Mouse (Mus musculus) limb, embryonic 14.5 days (tissue): ENCODE results near the gene Fam206a. TPM values are rescaled to one million over a fixed set of nuclear protein-coding genes. Genes with fewer than 3 reads are reported as not detected.
A peak's percentile ranks its signal among the peaks of the same experiment; 100 is the strongest.

ENCODE experiments used
- ATAC-seq: fragments of 200-750 bp; cut with Nextera tagmentation; 2 replicates; pipeline ENCODE4 v1.8.0; 2017; ENCODE audit warnings: low read depth, moderate number of reproducible peaks, moderate TSS enrichment; ENCODE audit not compliant: low FRiP score
- DNase-seq: peaks from one replicate; pipeline ENCODE4 v3.0.0-alpha.2; 2015; ENCODE audit warnings: low spot score
- H3K27ac ChIP-seq: fragments of 300-500 bp; sonication (generic); replicated peaks from 2 replicates; pipeline ENCODE4 v1.5.1; 2014; ENCODE audit warnings: low read depth, mild to moderate bottlenecking, low read length, moderate library complexity, mixed read lengths
- H3K27me3 ChIP-seq: fragments of 300-500 bp; sonication (generic); 2 replicates; pipeline ENCODE4 v1.6.1; 2014; ENCODE audit warnings: low read length, mixed read lengths; ENCODE audit not compliant: control insufficient read depth, insufficient read depth
- H3K36me3 ChIP-seq: fragments of 300-500 bp; sonication (generic); 2 replicates; pipeline ENCODE4 v1.6.1; 2014; ENCODE audit warnings: mild to moderate bottlenecking, low read length, moderate library complexity, mixed read lengths; ENCODE audit not compliant: control insufficient read depth, insufficient read depth
- H3K4me1 ChIP-seq: fragments of 300-500 bp; sonication (generic); 2 replicates; pipeline ENCODE4 v1.6.1; 2014; ENCODE audit warnings: antibody characterized with exemption, low read length, mixed read lengths; ENCODE audit not compliant: control insufficient read depth, insufficient read depth
- H3K4me2 ChIP-seq: fragments of 300-500 bp; sonication (generic); replicated peaks from 2 replicates; pipeline ENCODE4 v1.6.1; 2014; ENCODE audit warnings: low read depth, mild to moderate bottlenecking, low read length, moderate library complexity; ENCODE audit not compliant: severe bottlenecking
- H3K4me3 ChIP-seq: fragments of 300-500 bp; sonication (generic); replicated peaks from 2 replicates; pipeline ENCODE4 v1.5.1; 2014; ENCODE audit warnings: low read length
- H3K9ac ChIP-seq: fragments of 300-500 bp; sonication (generic); 2 replicates; pipeline ENCODE4 v1.6.1; 2014; ENCODE audit warnings: mild to moderate bottlenecking, low read depth, low read length, moderate library complexity; ENCODE audit not compliant: severe bottlenecking
- H3K9me3 ChIP-seq: fragments of 300-500 bp; sonication (generic); 2 replicates; pipeline ENCODE4 v1.6.1; 2016; ENCODE audit warnings: low read length; ENCODE audit not compliant: control insufficient read depth
- POLR2A ChIP-seq: fragments of 200-500 bp; IDR thresholded peaks from 2 replicates; pipeline ENCODE4 v1.8.0; 2012; ENCODE audit warnings: inconsistent platforms, mild to moderate bottlenecking, moderate library complexity, borderline replicate concordance; ENCODE audit not compliant: insufficient read depth, insufficient read length; ENCODE audit errors: extremely low read depth
- WGBS: fragments of 180-500 bp; shearing (Covaris S2); extraction: QIAGEN DNeasy Blood & Tissue Kit; methylation state at CpG from one replicate; pipeline ENCODE4 v1.1.7; 2014; 5-methylcytosine and 5-hydroxymethylcytosine counted together
- polyA plus RNA-seq, 2 experiments: library from polyadenylated mRNA; depleted of rRNA in 1 of 2; stranded (reverse) in 1 of 2; unstranded in 1 of 2; fragments of >200 nt; fragmentation: Nextera tagmentation in 1 of 2; extraction: Ambion mirVana in 1 of 2; gene quantifications; 2 replicates each; pipeline versions ENCODE4 v1.2.1 to v1.2.3; 2012 to 2014

The Fam206a gene
- polyA plus RNA-seq (2012; rRNA removed), result 12.7 and 13.7 TPM in 2 replicates
- 18.5 and 19.4 TPM in 2 replicates for polyA plus RNA-seq (2014; fragmentation: Nextera tagmentation; extraction: Ambion mirVana)

GRCm38 (mm10) chr4:56801907-56802668 is at the start of gene Fam206a, which contains the start of gene Elp1:
Gene Fam206a (plus strand): TSS chr4:56802345.
Gene Elp1 (minus strand): TSS chr4:56802331.
- H3K36me3 ChIP-seq, result peaks cover 54% of the 10 kb centered on the region

DNA sequence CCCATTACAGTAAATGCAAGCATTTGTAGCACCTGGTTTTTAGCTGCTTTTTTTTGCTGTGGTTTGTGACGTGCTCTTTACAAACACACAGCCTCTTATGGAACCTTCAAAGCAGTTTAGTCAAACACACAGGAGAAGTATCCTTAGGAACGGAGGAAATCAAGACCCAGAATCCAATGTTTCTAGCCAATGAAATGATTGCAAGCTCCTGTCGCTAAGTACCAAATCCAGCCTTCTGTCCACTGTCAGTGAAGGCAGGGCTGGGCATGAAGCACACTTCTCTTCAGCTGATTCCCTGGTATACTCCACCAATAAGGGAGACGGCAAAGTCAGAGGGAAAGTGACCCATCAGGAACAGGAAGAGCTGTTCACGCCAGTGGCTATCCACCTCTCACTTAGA is 46.1 kb upstream of the Fam206a start:
- Histone ChIP-seq H3K27me3 (no peaks in the 10 kb centered on the region), H3K4me1 (no peaks in the 10 kb centered on the region), H3K36me3 (peaks cover 88% of the 10 kb centered on the region), H3K4me2 (no peak overlapping the region), H3K27ac (no peak overlapping the region), H3K4me3 (no peak overlapping the region), H3K9me3 (no peaks in the 10 kb centered on the region), H3K9ac (no peak overlapping the region)
- TF ChIP-seq POLR2A, result no peak
- WGBS, result 89% methylated on average over 5 of the region's 5 CpGs
- DNase-seq (no peak), ATAC-seq (no peak)

More at GRCm38 (mm10) chr4:56801907-56802668, at the start of gene Fam206a, which contains the start of gene Elp1:
- H3K27ac ChIP-seq, result peak within 1 kb of the TSS; percentile 69
- WGBS, result under 1% methylated on average over 61 of the region's 72 CpGs
- H3K27me3 ChIP-seq, result no peaks in the 10 kb centered on the region
- peak within 1 kb of the TSS; percentile 68 for H3K4me2 ChIP-seq
- no peaks in the 10 kb centered on the region for H3K9me3 ChIP-seq
- ATAC-seq (peak; percentile 97), DNase-seq (peak; percentile 87)
- TF ChIP-seq POLR2A, result 0 out of 2 replicates have a peak, but pooled peaks have one; percentile 85
- peak within 1 kb of the TSS; percentile 85 for H3K9ac ChIP-seq
- H3K4me1 ChIP-seq, result peaks cover 5% of the 10 kb centered on the region; the same call in 1 of the 2 replicates
- peak within 1 kb of the TSS; percentile 84 for H3K4me3 ChIP-seq

DNA sequence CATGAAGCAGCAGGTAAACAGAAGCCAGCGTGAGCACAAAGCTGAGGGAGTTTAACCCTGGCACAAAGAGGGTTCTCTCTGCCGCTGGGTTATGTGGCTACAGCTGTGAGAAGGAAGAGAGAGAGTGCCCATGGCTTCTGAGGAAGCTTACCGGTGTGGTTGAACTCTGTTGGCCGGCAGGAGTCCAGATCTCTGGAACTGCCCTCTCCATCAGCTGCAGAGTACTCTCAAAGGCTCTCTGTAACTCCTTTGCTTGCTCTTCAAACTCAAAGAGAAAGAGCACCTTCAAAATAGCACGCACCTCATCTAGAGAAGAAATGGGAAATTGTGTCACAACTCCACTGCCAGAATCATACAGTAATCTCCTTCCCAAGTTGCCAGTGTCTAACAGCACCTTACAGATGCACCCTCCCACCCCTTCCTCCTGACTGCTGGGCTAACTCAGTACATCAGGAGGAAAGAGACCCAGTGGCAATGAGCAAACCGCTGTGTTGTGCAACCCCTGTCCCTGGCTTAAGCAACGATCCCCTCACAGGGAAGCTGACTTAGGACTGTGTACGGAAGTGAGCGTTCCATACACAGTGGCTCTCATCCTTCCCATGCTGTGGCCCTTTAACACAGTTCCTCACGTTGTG is 45.1 kb upstream of the Fam206a start:
- Histone ChIP-seq H3K9ac (no peak overlapping the region), H3K4me2 (no peak overlapping the region), H3K27ac (no peak overlapping the region), H3K27me3 (no peaks in the 10 kb centered on the region), H3K36me3 (peaks cover 88% of the 10 kb centered on the region), H3K4me3 (no peak overlapping the region), H3K4me1 (no peaks in the 10 kb centered on the region), H3K9me3 (no peaks in the 10 kb centered on the region)
- ATAC-seq (no peak), DNase-seq (no peak)
- 95% methylated on average over 10 of the region's 10 CpGs for WGBS
- no peak for TF ChIP-seq POLR2A

GRCm38 (mm10) chr4:56757693-56758092 is 44.5 kb upstream of the Fam206a start:
- TF ChIP-seq POLR2A, result no peak
- Histone ChIP-seq H3K4me1 (no peaks in the 10 kb centered on the region), H3K9me3 (no peaks in the 10 kb centered on the region), H3K4me2 (no peak overlapping the region), H3K9ac (no peak overlapping the region), H3K36me3 (peaks cover 93% of the 10 kb centered on the region), H3K27ac (no peak overlapping the region), H3K27me3 (no peaks in the 10 kb centered on the region), H3K4me3 (no peak overlapping the region)
- ATAC-seq (no peak), DNase-seq (no peak)
- WGBS, result 100% methylated on average over 1 of the region's 1 CpGs

DNA sequence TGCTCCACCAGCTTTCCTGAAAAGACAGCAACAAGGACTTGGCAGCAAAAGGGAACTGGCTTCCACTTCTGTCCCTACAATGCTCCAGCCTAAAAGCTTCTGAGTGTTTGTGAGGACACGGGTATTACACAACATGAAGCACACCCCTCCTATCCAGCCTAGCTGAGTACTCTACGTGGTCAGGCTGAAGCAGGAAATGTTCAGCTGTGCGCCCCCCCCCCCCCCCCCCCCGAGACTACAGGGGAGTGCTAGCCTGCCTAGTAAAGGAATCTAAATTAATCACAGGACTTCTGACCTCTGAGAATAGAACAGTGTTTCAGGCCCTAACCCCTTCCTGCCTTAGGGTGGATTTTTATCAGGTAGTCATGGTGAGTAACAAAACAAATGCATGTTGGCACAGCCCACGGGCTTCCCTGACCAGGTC is 34.3 kb upstream of the Fam206a start:
- Histone ChIP-seq H3K36me3 (peaks cover 95% of the 10 kb centered on the region), H3K9me3 (no peaks in the 10 kb centered on the region), H3K27me3 (no peaks in the 10 kb centered on the region), H3K9ac (no peak overlapping the region), H3K27ac (no peak overlapping the region), H3K4me3 (no peak overlapping the region), H3K4me1 (no peaks in the 10 kb centered on the region), H3K4me2 (no peak overlapping the region)
- DNase-seq (no peak), ATAC-seq (no peak)
- no peak for TF ChIP-seq POLR2A
- WGBS, result 75% methylated on average over 4 of the region's 5 CpGs
